Mouse (Mus musculus) midbrain, embryonic 11.5 days (tissue): ENCODE results near the gene Ndufb6. TPM values are rescaled to one million over a fixed set of nuclear protein-coding genes. Genes with fewer than 3 reads are reported as not detected.

Source experiments
- ATAC-seq: fragments of 200-750 bp; cut with Nextera tagmentation; 2 replicates; pipeline ENCODE4 v1.8.0; 2017; ENCODE audit warnings: moderate TSS enrichment, moderate library complexity; ENCODE audit not compliant: low FRiP score
- DNase-seq: peaks from one replicate; pipeline ENCODE4 v3.0.0; 2015; ENCODE audit warnings: low spot score; ENCODE audit errors: missing footprints
- H3K27ac ChIP-seq: fragments of 300-500 bp; sonication (generic); 2 replicates; pipeline ENCODE4 v1.5.1; 2014; ENCODE audit warnings: low read depth, low read length
- H3K27me3 ChIP-seq: fragments of 300-500 bp; sonication (generic); 2 replicates; pipeline ENCODE4 v1.6.1; 2014; ENCODE audit warnings: mild to moderate bottlenecking, low read length, moderate library complexity, mixed read lengths; ENCODE audit not compliant: control insufficient read depth, insufficient read depth
- H3K36me3 ChIP-seq: fragments of 300-500 bp; sonication (generic); 2 replicates; pipeline ENCODE4 v1.6.1; 2014; ENCODE audit warnings: mild to moderate bottlenecking, low read length, moderate library complexity, mixed read lengths; ENCODE audit not compliant: control insufficient read depth, insufficient read depth
- H3K4me1 ChIP-seq: fragments of 300-500 bp; sonication (generic); 2 replicates; pipeline ENCODE4 v1.6.1; 2014; ENCODE audit warnings: low read length; ENCODE audit not compliant: control insufficient read depth, insufficient read depth
- H3K4me2 ChIP-seq: fragments of 300-500 bp; sonication (generic); 2 replicates; pipeline ENCODE4 v1.6.1; 2014; ENCODE audit warnings: mild to moderate bottlenecking, moderate library complexity
- H3K4me3 ChIP-seq: fragments of 300-500 bp; sonication (generic); 2 replicates; pipeline ENCODE4 v1.5.1; 2014; ENCODE audit warnings: low read depth, low read length
- H3K9ac ChIP-seq: fragments of 300-500 bp; sonication (generic); 2 replicates; pipeline ENCODE4 v1.6.1; 2014; ENCODE audit warnings: low read length
- H3K9me3 ChIP-seq: fragments of 300-500 bp; sonication (generic); 2 replicates; pipeline ENCODE4 v1.6.1; 2016; ENCODE audit warnings: low read length; ENCODE audit not compliant: control insufficient read depth
- WGBS: fragments of 180-500 bp; shearing (Covaris S2); extraction: QIAGEN DNeasy Blood & Tissue Kit; methylation state at CpG from one replicate; pipeline ENCODE4 v1.1.7; 2014; 5-methylcytosine and 5-hydroxymethylcytosine counted together
- polyA plus RNA-seq: library from polyadenylated mRNA; unstranded; fragments of >200 nt; fragmentation: Nextera tagmentation; extraction: Ambion mirVana; gene quantifications from 2 replicates; pipeline ENCODE4 v1.2.1, GENCODE M21; 2014

The Ndufb6 gene
- polyA plus RNA-seq, 1 experiment from 2014 or later, result 289 TPM

GRCm38 (mm10) chr4:40227131-40227530 lies 52.1 kb downstream of the Ndufb6 start:
- ATAC-seq, result no peak
- Histone ChIP-seq H3K4me1 (no peaks in the 10 kb centered on the region), H3K27ac (no peak overlapping the region), H3K4me2 (no peak overlapping the region), H3K27me3 (no peaks in the 10 kb centered on the region), H3K9me3 (no peaks in the 10 kb centered on the region), H3K36me3 (no peaks in the 10 kb centered on the region), H3K9ac (no peak overlapping the region), H3K4me3 (no peak overlapping the region)
- no peak for DNase-seq
- WGBS, result 88% methylated on average over 11 of the region's 11 CpGs

- ATAC-seq (no peak), DNase-seq (no peak)
- Histone ChIP-seq H3K27me3 (no peaks in the 10 kb centered on the region), H3K27ac (no peak overlapping the region), H3K36me3 (no peaks in the 10 kb centered on the region), H3K4me2 (no peak overlapping the region), H3K9me3 (no peaks in the 10 kb centered on the region), H3K4me3 (no peak overlapping the region), H3K9ac (no peak overlapping the region), H3K4me1 (no peaks in the 10 kb centered on the region)
- WGBS, result 83% methylated on average over 5 of the region's 5 CpGs
Observed at GRCm38 (mm10) chr4:40226095-40226494, 53.1 kb downstream of the Ndufb6 start.

- WGBS, result 47% methylated on average over 21 of the region's 21 CpGs
- H3K9me3 ChIP-seq, result no peaks in the 10 kb centered on the region
- no peak overlapping the region for H3K4me3 ChIP-seq
- H3K9ac ChIP-seq, result no peak overlapping the region
- H3K4me1 ChIP-seq, result peaks cover 5% of the 10 kb centered on the region; the same call in 1 of the 2 replicates
- ATAC-seq, result no peak
- no peak overlapping the region for H3K27ac ChIP-seq
- peak; percentile 82 for DNase-seq
- H3K4me2 ChIP-seq, result no peak overlapping the region
- no peaks in the 10 kb centered on the region for H3K27me3 ChIP-seq
- H3K36me3 ChIP-seq, result no peaks in the 10 kb centered on the region
Observed at GRCm38 (mm10) chr4:40221876-40222585, 57.2 kb downstream of the Ndufb6 start.

GRCm38 (mm10) chr4:40221004-40221760 lies 58.0 kb downstream of the Ndufb6 start:
- ATAC-seq (no peak), DNase-seq (peak; percentile 74)
- Histone ChIP-seq H3K4me3 (no peak overlapping the region), H3K27ac (no peak overlapping the region), H3K4me2 (no peak overlapping the region), H3K9me3 (no peaks in the 10 kb centered on the region), H3K27me3 (no peaks in the 10 kb centered on the region), H3K9ac (no peak overlapping the region), H3K4me1 (peaks cover 5% of the 10 kb centered on the region; the same call in 1 of the 2 replicates), H3K36me3 (no peaks in the 10 kb centered on the region)
- 47% methylated on average over 14 of the region's 14 CpGs for WGBS

Other genes starting within 250 kb of the Ndufb6 start
- gene Aco1, start 136.3 kb downstream of the Ndufb6 start, polyA plus RNA-seq, result 59.1 and 66.9 TPM in 2 replicates
- gene Ddx58, start 39.6 kb downstream of the Ndufb6 start, polyA plus RNA-seq, result 2.1 and 3.0 TPM in 2 replicates
- gene Smim27, start 9.8 kb downstream of the Ndufb6 start, polyA plus RNA-seq, result 28.8 and 38.0 TPM in 2 replicates
- 48.9 and 52.3 TPM in 2 replicates for gene Topors, start 9.6 kb downstream of the Ndufb6 start, polyA plus RNA-seq
- 0.20 and 0.57 TPM in 2 replicates for gene Tmem215, start 192.8 kb upstream of the Ndufb6 start, polyA plus RNA-seq